Mouse (Mus musculus): Measurements from ENCODE around the gene Dpf3. TPM values are rescaled to one million over a fixed set of nuclear protein-coding genes. Genes with fewer than 3 reads are reported as not detected.

Dpf3 gene
- polyA plus RNA-seq, 1 experiment from 2014 or later = 7.8 TPM

DNA sequence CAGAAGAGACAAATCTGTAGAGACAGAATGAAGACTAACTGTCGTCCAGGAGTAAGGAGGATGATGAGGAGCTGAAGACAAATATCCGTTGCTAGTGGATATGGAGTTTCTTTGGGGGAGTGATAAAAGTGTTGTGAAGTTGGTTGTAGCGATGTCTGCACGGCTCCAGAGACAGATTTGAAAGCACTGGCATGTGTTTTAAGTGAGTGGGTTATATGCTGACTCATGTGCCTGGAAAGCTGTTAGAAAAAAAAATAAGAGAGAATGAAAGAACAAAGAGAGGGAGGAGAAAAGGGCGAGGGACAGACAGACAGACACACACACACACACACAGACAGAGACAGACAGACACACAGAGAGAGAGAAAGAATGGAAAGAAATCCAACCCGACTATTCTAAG lies 319.2 kb downstream of the Dpf3 start:
- Histone ChIP-seq H3K27ac (no peak overlapping the region), H3K36me3 (ENCODE audit: insufficient read depth, low read length) (no peaks in the 10 kb centered on the region), H3K9ac (ENCODE audit: low read depth, low read length) (no peak overlapping the region), H3K4me1 (replicated peaks; ENCODE audit: insufficient read depth, low read length) (no peaks in the 10 kb centered on the region), H3K4me2 (ENCODE audit: low read length) (no peak overlapping the region), H3K4me3 (replicated peaks; ENCODE audit: low read depth, low read length) (no peak overlapping the region), H3K9me3 (replicated peaks; ENCODE audit: low read length) (no peaks in the 10 kb centered on the region), H3K27me3 (ENCODE audit: insufficient read depth, low read length) (no peaks in the 10 kb centered on the region)
- ATAC-seq (replicated peaks; ENCODE audit: low FRiP score, low read depth) = no peak
- DNase-seq (ENCODE audit: low spot score) = no peak
- WGBS = 73% methylated on average over 6 of the region's 6 CpGs
- TF ChIP-seq CTCF (IDR thresholded peaks at IDR 0.05; ENCODE audit: low read depth) = no peak

- 85% methylated on average over 1 of the region's 1 CpGs for WGBS
- H3K4me3 ChIP-seq (replicated peaks; ENCODE audit: low read depth, low read length) = no peak overlapping the region
- H3K27me3 ChIP-seq (ENCODE audit: insufficient read depth, low read length) = no peaks in the 10 kb centered on the region
- no peak for DNase-seq (ENCODE audit: low spot score)
- no peak for ATAC-seq (replicated peaks; ENCODE audit: low FRiP score, low read depth)
- no peak overlapping the region for H3K27ac ChIP-seq
- no peaks in the 10 kb centered on the region for H3K4me1 ChIP-seq (replicated peaks; ENCODE audit: insufficient read depth, low read length)
- no peak overlapping the region for H3K9ac ChIP-seq (ENCODE audit: low read depth, low read length)
- H3K36me3 ChIP-seq (ENCODE audit: insufficient read depth, low read length) = no peaks in the 10 kb centered on the region
- H3K9me3 ChIP-seq (replicated peaks; ENCODE audit: low read length) = no peaks in the 10 kb centered on the region
- H3K4me2 ChIP-seq (ENCODE audit: low read length) = no peak overlapping the region
- no peak for TF ChIP-seq CTCF (IDR thresholded peaks at IDR 0.05; ENCODE audit: low read depth)
Observed at GRCm38 (mm10) chr12:83165058-83165457, 322.5 kb downstream of the Dpf3 start.

Other genes starting within 250 kb of the Dpf3 start
- gene Dcaf4, start 32.8 kb upstream of the Dpf3 start, polyA plus RNA-seq (2015; fragmentation: Nextera tagmentation; extraction: Ambion mirVana) = 19.8 and 20.6 TPM in 2 replicates
- gene Zfyve1, start 109.5 kb upstream of the Dpf3 start, polyA plus RNA-seq (2015; fragmentation: Nextera tagmentation; extraction: Ambion mirVana) = 11.9 and 14.0 TPM in 2 replicates
- 196 and 199 TPM in 2 replicates for gene Rbm25, start 143.5 kb upstream of the Dpf3 start, polyA plus RNA-seq (2015; fragmentation: Nextera tagmentation; extraction: Ambion mirVana)
- 59.5 and 64.3 TPM in 2 replicates for gene Psen1, start 200.4 kb upstream of the Dpf3 start, polyA plus RNA-seq (2015; fragmentation: Nextera tagmentation; extraction: Ambion mirVana)